Mouse (Mus musculus) spleen, postnatal 14 days (tissue): ENCODE data around the gene Asic2.

ENCODE experiments used
- DNase-seq, 2 experiments: peaks; one replicate each; pipeline ENCODE4 v3.0.0; 2021 to 2022; ENCODE audit warnings: low spot score in 2 of 2

Gene Asic2

GRCm38 (mm10) chr11:81954398-81954797 lies 13.9 kb downstream of the Asic2 start:
- no peak for DNase-seq

GRCm38 (mm10) chr11:81948021-81948420 lies 20.2 kb downstream of the Asic2 start:
- no peak for DNase-seq

GRCm38 (mm10) chr11:81942167-81942566 lies 26.1 kb downstream of the Asic2 start:
- DNase-seq = no peak

GRCm38 (mm10) chr11:81940988-81941387 lies 27.3 kb downstream of the Asic2 start:
- no peak for DNase-seq

GRCm38 (mm10) chr11:81937516-81937915 lies 30.7 kb downstream of the Asic2 start:
- DNase-seq = no peak

- no peak for DNase-seq
Observed at GRCm38 (mm10) chr11:81926393-81926792, 41.9 kb downstream of the Asic2 start.

- DNase-seq = no peak
Observed at GRCm38 (mm10) chr11:81923626-81924025, 44.6 kb downstream of the Asic2 start.

- DNase-seq = no peak
Observed at GRCm38 (mm10) chr11:81923096-81923495, 45.2 kb downstream of the Asic2 start.

GRCm38 (mm10) chr11:81915501-81915900 lies 52.8 kb downstream of the Asic2 start:
- DNase-seq = no peak

GRCm38 (mm10) chr11:81913071-81913470 lies 55.2 kb downstream of the Asic2 start:
- no peak for DNase-seq

- no peak for DNase-seq
Observed at GRCm38 (mm10) chr11:81909397-81909894, 58.8 kb downstream of the Asic2 start.

GRCm38 (mm10) chr11:81908760-81909159 lies 59.5 kb downstream of the Asic2 start:
- no peak for DNase-seq

- DNase-seq = no peak
Observed at GRCm38 (mm10) chr11:81902318-81902717, 65.9 kb downstream of the Asic2 start.

- no peak for DNase-seq
Observed at GRCm38 (mm10) chr11:81897547-81898354, 70.5 kb downstream of the Asic2 start.

GRCm38 (mm10) chr11:81896511-81896910 lies 71.7 kb downstream of the Asic2 start:
- no peak for DNase-seq

GRCm38 (mm10) chr11:81871506-81872213 lies 96.6 kb downstream of the Asic2 start:
- no peak for DNase-seq

- no peak for DNase-seq
Observed at GRCm38 (mm10) chr11:81865661-81866382, 102.4 kb downstream of the Asic2 start.

GRCm38 (mm10) chr11:81860250-81860972 lies 107.8 kb downstream of the Asic2 start, which contains the start of gene 5530401A14Rik:
Gene 5530401A14Rik, plus strand, starts transcription at chr11:81860673.
- DNase-seq = no peak

- no peak for DNase-seq
Observed at GRCm38 (mm10) chr11:81847773-81848490, 120.3 kb downstream of the Asic2 start.

- no peak for DNase-seq
Observed at GRCm38 (mm10) chr11:81845686-81846036, 122.6 kb downstream of the Asic2 start.
